Mouse (Mus musculus): ENCODE data around the gene Cryzl2.

The Cryzl2 gene

GRCm38 (mm10) chr1:157525692-157526354, 67.4 kb downstream of the Cryzl2 start:
- no peak for DNase-seq (ENCODE audit: low spot score in 2 of 2)

GRCm38 (mm10) chr1:157526625-157527024, 68.2 kb downstream of the Cryzl2 start:
- DNase-seq (ENCODE audit: low spot score in 2 of 2): no peak

- no peak for DNase-seq (ENCODE audit: low spot score in 2 of 2)
Observed at GRCm38 (mm10) chr1:157532826-157533460, 74.6 kb downstream of the Cryzl2 start.

- no peak for DNase-seq (ENCODE audit: low spot score in 2 of 2)
Observed at GRCm38 (mm10) chr1:157535571-157535970, 77.2 kb downstream of the Cryzl2 start.

GRCm38 (mm10) chr1:157536471-157536870, 78.1 kb downstream of the Cryzl2 start:
- DNase-seq (ENCODE audit: low spot score in 2 of 2): peak in 1 of 2 experiments; percentile 47

- no peak for DNase-seq (ENCODE audit: low spot score in 2 of 2)
Observed at GRCm38 (mm10) chr1:157537636-157538035, 79.3 kb downstream of the Cryzl2 start.
